Mouse (Mus musculus) hindbrain, embryonic 16.5 days (tissue): ENCODE results near the gene Man1c1. TPM values are rescaled to one million over a fixed set of nuclear protein-coding genes. Genes with fewer than 3 reads are reported as not detected.

Experiments used
- ATAC-seq: fragments of 200-750 bp; cut with Nextera tagmentation; 2 replicates; pipeline ENCODE4 v1.8.0; 2017; ENCODE audit warnings: moderate TSS enrichment, moderate library complexity
- H3K27ac ChIP-seq: fragments of 300-500 bp; sonication (generic); 2 replicates; pipeline ENCODE4 v1.5.1; 2014; ENCODE audit warnings: low read depth, mild to moderate bottlenecking, control low read depth, low read length, moderate library complexity
- H3K27me3 ChIP-seq: fragments of 300-500 bp; sonication (generic); replicated peaks from 2 replicates; pipeline ENCODE4 v1.6.1; 2014; ENCODE audit warnings: low read length; ENCODE audit not compliant: control insufficient read depth, insufficient read depth
- H3K36me3 ChIP-seq: fragments of 300-500 bp; sonication (generic); 2 replicates; pipeline ENCODE4 v1.6.1; 2014; ENCODE audit warnings: mild to moderate bottlenecking, low read length, moderate library complexity, mixed read lengths; ENCODE audit not compliant: control insufficient read depth, insufficient read depth
- H3K4me1 ChIP-seq: fragments of 300-500 bp; sonication (generic); 2 replicates; pipeline ENCODE4 v1.6.1; 2014; ENCODE audit warnings: low read depth, low read length; ENCODE audit not compliant: control insufficient read depth, insufficient read depth
- H3K4me2 ChIP-seq: fragments of 300-500 bp; sonication (generic); 2 replicates; pipeline ENCODE4 v1.6.1; 2014; ENCODE audit warnings: mild to moderate bottlenecking, low read length, control low read depth, moderate library complexity
- H3K4me3 ChIP-seq: fragments of 300-500 bp; sonication (generic); 2 replicates; pipeline ENCODE4 v1.5.1; 2014; ENCODE audit warnings: mild to moderate bottlenecking, low read length, control low read depth, moderate library complexity
- H3K9ac ChIP-seq: fragments of 300-500 bp; sonication (generic); 2 replicates; pipeline ENCODE4 v1.6.1; 2014; ENCODE audit warnings: low read depth, mild to moderate bottlenecking, control low read depth, low read length, moderate library complexity
- H3K9me3 ChIP-seq: fragments of 300-500 bp; sonication (generic); 2 replicates; pipeline ENCODE4 v1.6.1; 2014; ENCODE audit warnings: mild to moderate bottlenecking, low read length, moderate library complexity; ENCODE audit not compliant: control insufficient read depth
- WGBS: fragments of 180-500 bp; shearing (Covaris S2); extraction: QIAGEN DNeasy Blood & Tissue Kit; methylation state at CpG from one replicate; pipeline ENCODE4 v1.1.7; 2014; 5-methylcytosine and 5-hydroxymethylcytosine counted together
- microRNA-seq: library from miRNA; unstranded; fragments of <30 nt; microRNA quantifications from one replicate; pipeline ENCODE4, GENCODE M21; 2017
- polyA plus RNA-seq: library from polyadenylated mRNA; unstranded; fragments of >200 nt; fragmentation: Nextera tagmentation; extraction: Ambion mirVana; gene quantifications from 2 replicates; pipeline ENCODE4 v1.2.1, GENCODE M21; 2015

Man1c1 gene
- polyA plus RNA-seq, 1 experiment from 2014 or later = 3.7 TPM

DNA sequence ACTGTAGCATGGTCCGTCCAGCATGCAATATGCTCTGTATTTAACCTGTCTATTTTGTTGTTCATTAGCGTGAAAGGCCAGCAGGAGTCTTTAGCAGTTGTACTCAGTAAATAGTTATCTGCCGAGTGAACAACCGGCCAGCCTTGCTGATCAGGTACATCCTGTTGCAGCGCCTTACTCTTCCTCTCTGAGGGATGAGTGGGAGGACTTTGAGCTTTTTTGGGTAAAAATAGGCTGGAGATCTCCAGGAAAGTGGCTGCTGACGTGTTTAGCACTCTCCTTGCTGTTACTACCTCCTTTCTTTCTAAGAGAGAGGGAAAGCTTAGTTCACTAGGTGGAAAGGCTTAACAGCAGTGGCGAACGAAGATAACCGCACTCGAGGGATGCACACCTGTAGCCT lies 186.4 kb downstream of the Man1c1 start:
- no peak overlapping the region for H3K9ac ChIP-seq
- H3K4me2 ChIP-seq = no peak overlapping the region
- no peak overlapping the region for H3K27ac ChIP-seq
- 89% methylated on average over 10 of the region's 10 CpGs for WGBS
- no peak overlapping the region for H3K4me3 ChIP-seq
- H3K9me3 ChIP-seq = no peaks in the 10 kb centered on the region
- ATAC-seq = no peak
- peaks cover 1% of the 10 kb centered on the region; the same call in 1 of the 2 replicates for H3K4me1 ChIP-seq
- no peaks in the 10 kb centered on the region for H3K27me3 ChIP-seq
- no peaks in the 10 kb centered on the region for H3K36me3 ChIP-seq

DNA sequence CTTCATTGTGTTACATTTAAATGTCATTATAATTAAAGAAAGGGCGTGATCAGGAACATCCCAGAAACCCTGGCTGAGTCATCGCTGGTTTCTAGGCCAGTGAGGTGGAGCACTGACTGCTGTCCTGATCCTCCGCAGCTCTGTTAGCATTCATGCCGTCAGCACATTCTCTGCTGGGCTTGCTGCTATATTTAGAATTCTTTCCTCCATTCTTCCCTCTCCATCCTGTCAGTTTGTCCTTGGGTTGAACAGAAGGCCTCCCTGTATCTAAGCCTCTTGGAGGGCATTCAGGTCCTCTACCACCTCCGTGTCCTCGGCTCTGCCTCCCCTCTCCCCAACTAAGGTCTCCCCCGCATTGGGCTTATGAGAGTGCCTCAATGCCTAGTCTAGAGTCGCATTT lies 187.1 kb downstream of the Man1c1 start:
- Histone ChIP-seq H3K4me3 (no peak overlapping the region), H3K27me3 (no peaks in the 10 kb centered on the region), H3K4me2 (no peak overlapping the region), H3K4me1 (peaks cover 2% of the 10 kb centered on the region; the same call in 1 of the 2 replicates), H3K27ac (no peak overlapping the region), H3K9ac (no peak overlapping the region), H3K36me3 (no peaks in the 10 kb centered on the region), H3K9me3 (no peaks in the 10 kb centered on the region)
- ATAC-seq = no peak
- WGBS = 79% methylated on average over 8 of the region's 8 CpGs

DNA sequence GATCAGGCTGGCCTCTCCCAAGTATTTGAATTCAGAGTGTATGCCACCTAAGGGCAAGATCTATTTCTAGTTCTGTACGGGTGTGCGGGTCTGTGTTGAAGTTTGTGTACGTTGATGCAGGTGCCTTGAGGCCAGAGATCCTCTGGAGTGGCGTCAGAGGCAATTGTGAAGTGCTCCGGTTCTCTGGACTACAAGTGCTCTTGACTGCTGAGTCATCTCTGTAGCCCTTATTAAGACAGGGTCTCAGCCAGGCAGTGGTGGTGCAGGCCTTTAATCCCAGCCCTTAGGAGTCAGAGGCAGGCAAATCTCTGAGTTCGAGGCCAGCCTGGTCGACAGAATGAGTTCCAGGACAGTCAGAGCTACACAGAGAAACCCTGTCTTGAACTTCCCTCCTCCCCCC lies 188.5 kb downstream of the Man1c1 start:
- Histone ChIP-seq H3K9me3 (no peaks in the 10 kb centered on the region), H3K36me3 (no peaks in the 10 kb centered on the region), H3K9ac (no peak overlapping the region), H3K27ac (no peak overlapping the region), H3K4me3 (no peak overlapping the region), H3K27me3 (no peaks in the 10 kb centered on the region), H3K4me1 (peaks cover 6% of the 10 kb centered on the region), H3K4me2 (no peak overlapping the region)
- ATAC-seq = no peak
- 91% methylated on average over 7 of the region's 7 CpGs for WGBS

DNA sequence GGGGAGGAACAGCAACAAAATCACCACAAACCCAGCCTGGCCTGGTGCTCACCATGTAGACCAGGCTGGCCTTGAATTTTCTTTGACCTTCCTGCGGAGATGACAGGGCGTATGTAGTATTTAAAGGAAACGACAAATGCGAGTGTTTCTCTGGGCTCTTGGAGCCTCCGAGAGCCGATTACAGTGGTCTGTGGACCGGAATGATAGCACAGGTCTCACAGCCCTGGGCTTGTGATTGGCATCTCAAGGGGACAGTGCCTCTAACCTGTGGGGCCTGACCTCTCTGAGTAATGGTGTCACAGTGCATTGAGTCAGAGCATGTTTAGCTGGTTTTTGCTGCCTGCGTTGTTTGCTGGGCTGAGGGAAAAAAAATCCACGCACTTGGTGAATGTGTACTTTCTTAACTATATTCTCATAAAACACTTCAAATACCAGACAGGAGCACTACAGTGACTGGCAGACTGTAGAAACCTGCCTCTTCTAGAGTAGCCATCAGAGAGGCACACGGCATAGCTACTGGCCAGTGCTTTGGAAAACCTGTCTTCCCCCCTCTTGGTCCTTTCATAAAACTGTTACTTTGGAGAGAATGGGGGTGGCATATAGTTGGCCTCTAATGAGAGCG lies 189.7 kb downstream of the Man1c1 start:
- Histone ChIP-seq H3K4me2 (no peak overlapping the region), H3K36me3 (no peaks in the 10 kb centered on the region), H3K27ac (no peak overlapping the region), H3K27me3 (no peaks in the 10 kb centered on the region), H3K4me3 (no peak overlapping the region), H3K4me1 (peaks cover 6% of the 10 kb centered on the region), H3K9me3 (no peaks in the 10 kb centered on the region), H3K9ac (no peak overlapping the region)
- WGBS = 92% methylated on average over 11 of the region's 11 CpGs
- no peak for ATAC-seq

DNA sequence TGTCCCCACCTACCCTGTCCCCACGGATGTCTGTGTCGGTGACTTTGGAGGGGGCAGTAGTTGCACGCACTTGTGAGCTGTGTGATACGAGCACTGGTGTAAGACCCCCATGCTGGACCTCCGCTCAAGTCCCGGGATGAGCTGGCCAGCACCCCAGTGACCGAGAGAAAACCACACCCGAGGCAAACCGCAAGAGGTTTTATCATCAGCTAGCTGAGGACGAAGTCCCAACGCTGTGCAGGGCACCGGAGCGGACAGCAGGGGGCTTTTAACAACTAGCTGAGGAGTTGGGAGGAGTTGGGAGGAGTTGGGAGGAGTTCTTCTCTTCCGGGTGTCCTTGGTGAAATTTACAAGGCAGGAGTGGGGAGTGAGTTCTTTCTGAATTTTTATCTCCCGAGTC lies 191.3 kb downstream of the Man1c1 start:
- H3K36me3 ChIP-seq = peaks cover 2% of the 10 kb centered on the region
- H3K9me3 ChIP-seq = no peaks in the 10 kb centered on the region
- ATAC-seq = no peak
- no peak overlapping the region for H3K27ac ChIP-seq
- H3K4me3 ChIP-seq = no peak overlapping the region
- 21% methylated on average over 15 of the region's 15 CpGs for WGBS
- no peaks in the 10 kb centered on the region for H3K27me3 ChIP-seq
- H3K9ac ChIP-seq = no peak overlapping the region
- peaks cover 6% of the 10 kb centered on the region for H3K4me1 ChIP-seq
- peak overlapping the region; percentile 27 for H3K4me2 ChIP-seq

DNA sequence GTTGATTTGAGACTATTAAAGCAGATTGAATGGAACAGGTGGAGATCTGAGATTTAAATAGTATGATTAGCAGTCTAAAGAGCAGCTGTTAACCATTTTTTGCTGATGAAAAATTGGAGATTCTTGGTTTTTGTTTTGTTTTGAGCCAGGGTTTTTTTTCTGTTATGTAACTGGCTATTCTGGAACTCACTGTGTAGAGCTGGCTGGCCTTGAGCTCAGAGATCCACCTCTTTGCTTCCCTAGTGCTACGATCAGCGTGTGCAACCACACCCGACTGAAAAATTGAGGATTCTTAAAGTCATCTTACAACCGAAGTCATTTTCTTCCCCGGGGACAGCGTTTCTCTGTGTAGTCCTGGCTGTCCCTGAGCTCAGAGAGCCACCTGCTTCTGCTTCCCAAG lies 192.4 kb downstream of the Man1c1 start:
- WGBS = 80% methylated on average over 6 of the region's 6 CpGs
- Histone ChIP-seq H3K4me3 (no peak overlapping the region; the same call in 1 of the 2 replicates), H3K36me3 (peaks cover 5% of the 10 kb centered on the region), H3K9ac (no peak overlapping the region), H3K4me1 (peaks cover 6% of the 10 kb centered on the region), H3K4me2 (peak overlapping the region; percentile 96), H3K9me3 (no peaks in the 10 kb centered on the region), H3K27me3 (no peaks in the 10 kb centered on the region; the same call in 1 of the 2 replicates), H3K27ac (no peak overlapping the region)
- no peak for ATAC-seq

Small RNA genes lying within 50 kb of the gene (microRNA-seq; reads per million reads assigned to microRNA genes)
- not detected for gene Mir6403

Other genes with a start within 250 kb of the Man1c1 start
- 5,655 and 5,657 TPM in 2 replicates for gene Stmn1, start 236.0 kb downstream of the Man1c1 start, polyA plus RNA-seq
- gene Paqr7, start 207.6 kb downstream of the Man1c1 start, polyA plus RNA-seq = 40.5 and 46.7 TPM in 2 replicates
- gene Aunip, start 193.3 kb downstream of the Man1c1 start, polyA plus RNA-seq = 2.4 and 2.9 TPM in 2 replicates
- 176 and 182 TPM in 2 replicates for gene Mtfr1l, start 168.9 kb downstream of the Man1c1 start, polyA plus RNA-seq
- 6.7 and 7.0 TPM in 2 replicates for gene Selenon, start 152.1 kb downstream of the Man1c1 start, polyA plus RNA-seq
- gene Ldlrap1, start 63.7 kb upstream of the Man1c1 start, polyA plus RNA-seq = 3.0 and 3.9 TPM in 2 replicates
- 75.4 and 76.6 TPM in 2 replicates for gene Maco1, start 149.1 kb upstream of the Man1c1 start, polyA plus RNA-seq
- 1.7 and 2.1 TPM in 2 replicates for gene Rhd, start 160.2 kb upstream of the Man1c1 start, polyA plus RNA-seq
- 214 and 227 TPM in 2 replicates for gene Tmem50a, start 210.7 kb upstream of the Man1c1 start, polyA plus RNA-seq
- 453 and 454 TPM in 2 replicates for gene Rsrp1, start 219.3 kb upstream of the Man1c1 start, polyA plus RNA-seq
- 53.8 and 58.2 TPM in 2 replicates for gene Syf2, start 226.6 kb upstream of the Man1c1 start, polyA plus RNA-seq